Mouse (Mus musculus) liver, postnatal 0 days (tissue): ENCODE results near the gene Synj1.

Experiments used
- CTCF ChIP-seq: sonication (generic); IDR thresholded peaks from 2 replicates; pipeline ENCODE4 v1.5.1; 2016; ENCODE audit warnings: antibody characterized with exemption, low read depth
- EP300 ChIP-seq: IDR thresholded peaks from 2 replicates; pipeline ENCODE4 v1.6.1; 2016; ENCODE audit warnings: antibody characterized with exemption, low read depth, mild to moderate bottlenecking

DNA sequence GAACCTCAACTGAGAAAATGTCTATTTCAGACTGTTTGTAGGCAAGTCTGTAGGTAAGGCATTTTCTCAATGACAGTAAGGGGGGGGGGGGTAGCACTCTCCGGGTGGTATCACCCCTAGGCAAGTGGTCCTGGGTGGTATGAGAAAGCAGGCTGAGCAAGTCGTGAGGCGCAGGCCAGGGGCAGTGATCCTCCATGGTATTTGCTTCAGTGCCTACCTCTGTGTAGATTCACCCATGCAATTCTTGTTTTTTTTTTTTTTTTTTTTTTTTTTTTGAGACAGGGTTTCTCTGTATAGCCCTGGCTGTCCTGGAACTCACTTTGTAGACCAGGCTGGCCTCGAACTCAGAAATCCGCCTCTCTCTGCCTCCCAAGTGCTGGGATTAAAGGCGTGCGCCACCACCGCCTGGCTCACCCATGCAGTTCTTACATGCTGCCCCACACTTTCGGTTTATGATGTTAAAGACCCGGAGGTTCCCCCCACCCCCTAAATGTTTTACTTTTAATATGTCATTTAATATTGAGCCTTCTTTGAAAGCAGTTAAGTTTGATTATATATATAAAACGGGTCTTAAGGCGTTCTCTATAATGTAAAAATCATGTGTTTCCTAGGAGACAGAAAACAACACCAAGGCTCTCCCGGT, 77.5 kb downstream of the Synj1 start:
- TF ChIP-seq EP300 = no peak
- TF ChIP-seq CTCF = no peak
